Mouse (Mus musculus): ENCODE data around the gene Atf3.

DNA sequence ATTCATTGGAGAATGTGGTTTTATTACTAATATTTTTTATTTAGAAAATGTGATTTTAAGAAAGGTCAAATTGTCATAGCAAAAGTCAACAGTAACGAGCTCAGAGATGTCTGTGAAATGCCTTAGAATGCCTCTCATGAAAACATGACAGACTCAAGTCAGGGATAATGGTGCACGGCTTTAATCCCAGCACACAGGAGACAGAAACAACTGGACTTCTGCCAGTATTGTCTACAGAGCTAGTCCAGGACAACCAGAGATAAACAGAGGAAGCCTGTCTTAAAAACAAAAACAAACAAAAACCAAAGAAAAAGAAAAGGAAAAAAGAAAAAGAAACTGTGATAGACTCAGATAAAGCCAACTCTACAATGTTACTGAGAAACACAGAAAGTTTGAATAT lies 6.7 kb downstream of the Atf3 start:
- TF ChIP-seq CTCF (IDR thresholded peaks at IDR 0.05): no peak
- no peak for TF ChIP-seq EP300 (IDR thresholded peaks at IDR 0.05)

All from lung, postnatal 0 days (tissue).